Mouse (Mus musculus) embryonic fibroblast, embryonic 13.5 days (primary cell): ENCODE data around the gene Wdr83. TPM values are rescaled to one million over a fixed set of nuclear protein-coding genes. Genes with fewer than 3 reads are reported as not detected.
A peak's percentile ranks its signal among the peaks of the same experiment; 100 is the strongest.

Experiments used
- H3K27ac ChIP-seq: 2 replicates; pipeline ENCODE4 v1.5.1; 2012; ENCODE audit warnings: low read length, control low read depth, inconsistent platforms; ENCODE audit not compliant: insufficient read depth
- H3K4me1 ChIP-seq: 2 replicates; pipeline ENCODE4 v1.6.1; 2011; ENCODE audit warnings: low read length; ENCODE audit not compliant: control insufficient read depth, insufficient read depth
- H3K4me3 ChIP-seq: 2 replicates; pipeline ENCODE4 v1.5.1; 2011; ENCODE audit warnings: mild to moderate bottlenecking, control low read depth, low read length; ENCODE audit not compliant: insufficient read depth
- CTCF ChIP-seq: IDR thresholded peaks from 2 replicates; pipeline ENCODE4 v1.5.1; 2011; ENCODE audit warnings: mild to moderate bottlenecking, control low read depth, low read length, moderate library complexity, borderline replicate concordance; ENCODE audit not compliant: insufficient read depth
- POLR2A ChIP-seq: IDR thresholded peaks from 2 replicates; pipeline ENCODE4 v1.6.1; 2011; ENCODE audit warnings: low read depth, mild to moderate bottlenecking, control low read depth, low read length, moderate library complexity
- polyA plus RNA-seq: library from polyadenylated mRNA; stranded (reverse); fragments of >200 nt; gene quantifications from 2 replicates; pipeline ENCODE4 v1.2.4, GENCODE M21; 2011; ENCODE audit warnings: low read depth; ENCODE audit not compliant: missing spikeins, insufficient read length

The Wdr83 gene
- polyA plus RNA-seq, 1 experiment: 22.2 TPM

GRCm38 (mm10) chr8:85080532-85081215 lies 432 bp downstream of the Wdr83 start, which contains the start of gene Wdr83os:
Gene Wdr83os (plus strand): TSS chr8:85080740.
- H3K27ac ChIP-seq: 0 out of 2 replicates have a peak within 1 kb of the TSS, but pooled peaks have one; percentile 44
- H3K4me1 ChIP-seq: peaks cover 7% of the 10 kb centered on the region; the same call in 1 of the 2 replicates
- H3K4me3 ChIP-seq: peak within 1 kb of the TSS; percentile 67
- no peak for TF ChIP-seq CTCF
- TF ChIP-seq POLR2A: peak; percentile 28

- Histone ChIP-seq H3K4me1 (peaks cover 7% of the 10 kb centered on the region; the same call in 1 of the 2 replicates), H3K4me3 (peak overlapping the region; percentile 67), H3K27ac (no peak overlapping the region)
- TF ChIP-seq CTCF (no peak), POLR2A (no peak)
Measured at GRCm38 (mm10) chr8:85080214-85080531, 933 bp downstream of the Wdr83 start.

DNA sequence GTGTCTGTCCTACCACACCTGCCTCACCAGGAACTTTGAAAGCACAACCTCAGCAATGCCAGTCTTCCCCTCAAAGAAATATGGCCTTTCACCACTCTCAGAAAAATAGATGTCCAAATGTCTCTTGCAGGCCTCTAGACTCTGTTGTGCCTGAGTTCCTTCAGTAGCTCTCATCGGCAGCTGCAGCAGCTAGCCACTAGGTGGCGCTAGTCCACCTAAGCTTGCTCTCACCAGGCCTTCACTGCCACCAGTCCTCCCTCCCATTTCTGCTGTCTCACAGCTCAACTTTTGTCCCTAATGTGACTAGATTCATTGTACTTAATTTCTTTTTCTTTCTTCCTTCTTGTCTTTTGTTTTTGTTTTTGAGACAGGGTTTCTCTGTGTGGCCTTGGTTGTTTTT lies 4.1 kb downstream of the Wdr83 start:
- no peak overlapping the region for H3K27ac ChIP-seq
- no peaks in the 10 kb centered on the region for H3K4me1 ChIP-seq
- no peak overlapping the region for H3K4me3 ChIP-seq
- TF ChIP-seq CTCF: peak; percentile 96
- no peak for TF ChIP-seq POLR2A

- Histone ChIP-seq H3K4me3 (no peak overlapping the region), H3K27ac (no peak overlapping the region), H3K4me1 (peaks cover 2% of the 10 kb centered on the region; the same call in 1 of the 2 replicates)
- TF ChIP-seq CTCF (peak; percentile 61; the same call in 1 of the 2 replicates), POLR2A (no peak)
Measured at GRCm38 (mm10) chr8:85076001-85076400, 5.1 kb downstream of the Wdr83 start.

- Histone ChIP-seq H3K4me1 (peaks cover 5% of the 10 kb centered on the region; the same call in 1 of the 2 replicates), H3K27ac (no peak overlapping the region), H3K4me3 (no peak overlapping the region)
- TF ChIP-seq POLR2A: no peak
- TF ChIP-seq CTCF: no peak
Measured at GRCm38 (mm10) chr8:85074617-85075016, 6.5 kb downstream of the Wdr83 start.

- H3K4me1 ChIP-seq: peaks cover 5% of the 10 kb centered on the region; the same call in 1 of the 2 replicates
- H3K27ac ChIP-seq: no peak overlapping the region
- H3K4me3 ChIP-seq: no peak overlapping the region
- TF ChIP-seq POLR2A (no peak), CTCF (no peak)
Measured at GRCm38 (mm10) chr8:85074167-85074566, 6.9 kb downstream of the Wdr83 start.

DNA sequence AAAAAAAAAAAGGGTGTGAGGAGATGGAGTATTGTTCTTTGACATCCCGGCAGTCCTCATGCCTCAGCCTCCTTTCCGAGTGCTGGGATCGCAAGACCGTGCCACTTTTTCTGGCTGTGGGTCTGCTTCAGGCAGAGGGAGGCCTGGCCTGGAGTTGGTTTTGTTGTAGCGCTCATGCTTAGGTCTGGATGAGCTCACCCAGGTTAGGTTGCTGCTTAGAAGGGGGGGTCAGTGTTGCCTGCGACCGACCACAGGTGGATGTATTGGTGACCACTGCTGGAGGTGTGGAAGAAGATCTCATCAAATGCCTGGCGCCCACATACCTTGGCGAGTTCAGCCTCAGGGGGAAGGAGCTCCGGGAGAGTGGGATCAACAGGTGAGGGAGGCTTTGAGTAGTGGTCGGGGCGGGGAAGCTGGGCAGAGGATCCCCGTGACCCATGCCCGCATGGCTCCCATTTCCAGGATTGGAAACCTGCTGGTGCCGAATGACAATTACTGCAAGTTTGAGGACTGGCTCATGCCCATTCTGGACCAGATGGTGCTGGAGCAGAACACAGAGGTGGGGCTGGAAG lies 8.0 kb downstream of the Wdr83 start:
- Histone ChIP-seq H3K4me1 (peaks cover 5% of the 10 kb centered on the region; the same call in 1 of the 2 replicates), H3K4me3 (no peak overlapping the region), H3K27ac (0 out of 2 replicates have a peak overlapping the region, but pooled peaks have one; percentile 14)
- TF ChIP-seq POLR2A (no peak), CTCF (no peak)

- Histone ChIP-seq H3K4me1 (peaks cover 5% of the 10 kb centered on the region; the same call in 1 of the 2 replicates), H3K27ac (peak overlapping the region; percentile 82), H3K4me3 (peak overlapping the region; percentile 85)
- no peak for TF ChIP-seq POLR2A
- no peak for TF ChIP-seq CTCF
Measured at GRCm38 (mm10) chr8:85072364-85072929, 8.7 kb downstream of the Wdr83 start.

GRCm38 (mm10) chr8:85071514-85072281 lies 9.4 kb downstream of the Wdr83 start, which contains the start of gene Dhps:
Gene Dhps (plus strand): TSS chr8:85071757.
- TF ChIP-seq POLR2A: peak; percentile 67
- no peak for TF ChIP-seq CTCF
- Histone ChIP-seq H3K4me3 (peak within 1 kb of the TSS; percentile 85), H3K27ac (peak within 1 kb of the TSS; percentile 96), H3K4me1 (peaks cover 5% of the 10 kb centered on the region; the same call in 1 of the 2 replicates)

GRCm38 (mm10) chr8:85071041-85071440 lies 10.1 kb downstream of the Wdr83 start:
- Histone ChIP-seq H3K4me3 (peak overlapping the region; percentile 85), H3K27ac (peak overlapping the region; percentile 96), H3K4me1 (peaks cover 5% of the 10 kb centered on the region; the same call in 1 of the 2 replicates)
- TF ChIP-seq CTCF: no peak
- no peak for TF ChIP-seq POLR2A
